Mouse (Mus musculus) heart, embryonic 11.5 days (tissue): ENCODE data around the gene Speer4f2. TPM values are rescaled to one million over a fixed set of nuclear protein-coding genes. Genes with fewer than 3 reads are reported as not detected.

Source experiments
- ATAC-seq: fragments of 200-750 bp; cut with Nextera tagmentation; replicated peaks from 2 replicates; pipeline ENCODE4 v1.8.0; 2017; ENCODE audit warnings: moderate library complexity; ENCODE audit not compliant: insufficient number of reproducible peaks, low FRiP score, low TSS enrichment
- H3K27ac ChIP-seq: fragments of 300-500 bp; sonication (generic); 2 replicates; pipeline ENCODE4 v1.5.1; 2014; ENCODE audit warnings: mild to moderate bottlenecking, low read depth, low read length
- H3K27me3 ChIP-seq: fragments of 300-500 bp; sonication (generic); 2 replicates; pipeline ENCODE4 v1.6.1; 2014; ENCODE audit warnings: mild to moderate bottlenecking, low read length, mixed read lengths; ENCODE audit not compliant: control insufficient read depth, insufficient read depth
- H3K36me3 ChIP-seq: fragments of 300-500 bp; sonication (generic); 2 replicates; pipeline ENCODE4 v1.6.1; 2014; ENCODE audit warnings: mild to moderate bottlenecking, low read length, moderate library complexity, mixed read lengths; ENCODE audit not compliant: control insufficient read depth, insufficient read depth
- H3K4me1 ChIP-seq: fragments of 300-500 bp; sonication (generic); 2 replicates; pipeline ENCODE4 v1.6.1; 2014; ENCODE audit warnings: low read length; ENCODE audit not compliant: control insufficient read depth, insufficient read depth
- H3K4me2 ChIP-seq: fragments of 300-500 bp; sonication (generic); 2 replicates; pipeline ENCODE4 v1.6.1; 2014; ENCODE audit warnings: mild to moderate bottlenecking, moderate library complexity
- H3K4me3 ChIP-seq: fragments of 300-500 bp; sonication (generic); 2 replicates; pipeline ENCODE4 v1.5.1; 2014; ENCODE audit warnings: low read depth, low read length
- H3K9ac ChIP-seq: fragments of 300-500 bp; sonication (generic); 2 replicates; pipeline ENCODE4 v1.6.1; 2014; ENCODE audit warnings: mild to moderate bottlenecking, low read depth, low read length, moderate library complexity
- H3K9me3 ChIP-seq: fragments of 300-500 bp; sonication (generic); replicated peaks from 2 replicates; pipeline ENCODE4 v1.6.1; 2016; ENCODE audit warnings: low read length; ENCODE audit not compliant: control insufficient read depth
- WGBS: fragments of 180-500 bp; shearing (Covaris S2); extraction: QIAGEN DNeasy Blood & Tissue Kit; methylation state at CpG from one replicate; pipeline ENCODE4 v1.1.7; 2014; ENCODE audit not compliant: insufficient replicate concordance; 5-methylcytosine and 5-hydroxymethylcytosine counted together
- polyA plus RNA-seq: library from polyadenylated mRNA; unstranded; fragments of >200 nt; fragmentation: Nextera tagmentation; extraction: Ambion mirVana; gene quantifications from 2 replicates; pipeline ENCODE4 v1.2.1, GENCODE M21; 2014

Speer4f2 gene
- polyA plus RNA-seq, 1 experiment from 2014 or later = not detected

- Histone ChIP-seq H3K4me1 (no peaks in the 10 kb centered on the region), H3K27me3 (no peaks in the 10 kb centered on the region), H3K9ac (no peak overlapping the region), H3K27ac (no peak overlapping the region), H3K4me2 (no peak overlapping the region), H3K4me3 (no peak overlapping the region), H3K36me3 (no peaks in the 10 kb centered on the region), H3K9me3 (no peaks in the 10 kb centered on the region)
- 85% methylated on average over 14 of the region's 14 CpGs for WGBS
- no peak for ATAC-seq
Observed at GRCm38 (mm10) chr5:17401206-17402077, 28.5 kb downstream of the Speer4f2 start.

- Histone ChIP-seq H3K4me3 (no peak overlapping the region), H3K9ac (no peak overlapping the region), H3K4me1 (no peaks in the 10 kb centered on the region), H3K27ac (no peak overlapping the region), H3K9me3 (no peaks in the 10 kb centered on the region), H3K36me3 (no peaks in the 10 kb centered on the region), H3K27me3 (no peaks in the 10 kb centered on the region), H3K4me2 (no peak overlapping the region)
- ATAC-seq = no peak
- 66% methylated on average over 4 of the region's 4 CpGs for WGBS
Observed at GRCm38 (mm10) chr5:17402330-17403125, 29.5 kb downstream of the Speer4f2 start.

- H3K36me3 ChIP-seq = no peaks in the 10 kb centered on the region
- H3K27me3 ChIP-seq = no peaks in the 10 kb centered on the region
- H3K27ac ChIP-seq = no peak overlapping the region
- ATAC-seq = no peak
- H3K4me2 ChIP-seq = no peak overlapping the region
- H3K9ac ChIP-seq = no peak overlapping the region
- no peaks in the 10 kb centered on the region for H3K9me3 ChIP-seq
- H3K4me3 ChIP-seq = no peak overlapping the region
- H3K4me1 ChIP-seq = no peaks in the 10 kb centered on the region
Observed at GRCm38 (mm10) chr5:17403584-17403983, 30.6 kb downstream of the Speer4f2 start.

DNA sequence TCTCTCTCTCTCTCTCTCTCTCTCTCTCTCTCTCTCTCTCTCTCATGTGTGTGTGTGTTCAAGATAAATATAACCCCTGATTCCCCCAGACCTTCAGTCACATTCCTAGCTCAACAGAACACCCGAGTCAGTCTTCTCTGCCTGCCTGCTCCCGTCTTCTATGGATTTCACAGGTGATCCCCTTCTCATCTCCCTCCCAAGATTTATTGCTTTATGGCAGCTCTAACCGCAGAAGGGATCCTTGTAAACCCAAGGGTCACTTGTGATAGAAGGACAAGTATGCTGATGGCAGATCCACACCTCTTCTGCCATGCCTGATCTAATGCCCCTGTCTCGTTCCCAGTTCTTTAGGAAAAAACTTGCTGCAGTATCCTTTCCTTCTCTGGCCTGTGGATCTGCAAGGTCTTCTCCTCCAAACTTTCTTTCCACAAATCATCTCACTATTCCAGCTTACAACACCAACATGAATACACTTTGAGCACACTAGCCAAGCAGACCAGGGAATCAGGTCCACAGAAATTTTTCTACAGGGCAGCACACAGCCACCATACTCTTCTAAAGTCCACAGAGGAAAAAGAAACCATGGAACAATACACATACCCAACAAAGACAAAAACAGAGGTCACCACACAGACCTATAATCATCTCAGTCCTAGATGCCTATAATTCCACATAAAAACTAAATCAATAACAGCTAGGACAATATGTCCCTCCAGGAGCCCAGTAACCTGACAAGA is 36.1 kb downstream of the Speer4f2 start:
- Histone ChIP-seq H3K4me1 (no peaks in the 10 kb centered on the region), H3K9ac (no peak overlapping the region), H3K27me3 (no peaks in the 10 kb centered on the region), H3K4me2 (no peak overlapping the region), H3K36me3 (no peaks in the 10 kb centered on the region), H3K9me3 (no peaks in the 10 kb centered on the region), H3K4me3 (no peak overlapping the region), H3K27ac (no peak overlapping the region)
- no peak for ATAC-seq
- 54% methylated on average over 4 of the region's 4 CpGs for WGBS

- H3K9me3 ChIP-seq = no peaks in the 10 kb centered on the region
- H3K4me3 ChIP-seq = no peak overlapping the region
- no peak for ATAC-seq
- no peaks in the 10 kb centered on the region for H3K4me1 ChIP-seq
- no peaks in the 10 kb centered on the region for H3K27me3 ChIP-seq
- no peak overlapping the region for H3K27ac ChIP-seq
- H3K4me2 ChIP-seq = no peak overlapping the region
- no peaks in the 10 kb centered on the region for H3K36me3 ChIP-seq
- 74% methylated on average over 2 of the region's 2 CpGs for WGBS
- no peak overlapping the region for H3K9ac ChIP-seq
Observed at GRCm38 (mm10) chr5:17417201-17417600, 44.2 kb downstream of the Speer4f2 start.

- H3K36me3 ChIP-seq = no peaks in the 10 kb centered on the region
- H3K27ac ChIP-seq = no peak overlapping the region
- 71% methylated on average over 1 of the region's 1 CpGs for WGBS
- H3K4me3 ChIP-seq = no peak overlapping the region
- H3K4me2 ChIP-seq = no peak overlapping the region
- H3K27me3 ChIP-seq = no peaks in the 10 kb centered on the region
- no peaks in the 10 kb centered on the region for H3K9me3 ChIP-seq
- ATAC-seq = no peak
- no peaks in the 10 kb centered on the region for H3K4me1 ChIP-seq
- no peak overlapping the region for H3K9ac ChIP-seq
Observed at GRCm38 (mm10) chr5:17419215-17419820, 46.3 kb downstream of the Speer4f2 start.

GRCm38 (mm10) chr5:17419921-17420320 is 46.9 kb downstream of the Speer4f2 start:
- no peaks in the 10 kb centered on the region for H3K27me3 ChIP-seq
- no peaks in the 10 kb centered on the region for H3K4me1 ChIP-seq
- H3K9me3 ChIP-seq = no peaks in the 10 kb centered on the region
- no peak overlapping the region for H3K4me3 ChIP-seq
- H3K4me2 ChIP-seq = no peak overlapping the region
- no peaks in the 10 kb centered on the region for H3K36me3 ChIP-seq
- no peak for ATAC-seq
- H3K9ac ChIP-seq = no peak overlapping the region
- no peak overlapping the region for H3K27ac ChIP-seq

GRCm38 (mm10) chr5:17422225-17422624 is 49.2 kb downstream of the Speer4f2 start:
- peak; percentile 55; the same call in 1 of the 2 replicates for ATAC-seq
- H3K9me3 ChIP-seq = no peaks in the 10 kb centered on the region
- no peaks in the 10 kb centered on the region for H3K4me1 ChIP-seq
- no peaks in the 10 kb centered on the region for H3K27me3 ChIP-seq
- no peak overlapping the region for H3K9ac ChIP-seq
- 78% methylated on average over 1 of the region's 1 CpGs for WGBS
- H3K4me3 ChIP-seq = no peak overlapping the region
- no peaks in the 10 kb centered on the region for H3K36me3 ChIP-seq
- no peak overlapping the region for H3K4me2 ChIP-seq
- no peak overlapping the region for H3K27ac ChIP-seq
